Mouse (Mus musculus) left cerebral cortex, adult 6 months (tissue): Measurements from ENCODE around the gene Ntsr1. TPM values are rescaled to one million over a fixed set of nuclear protein-coding genes. Genes with fewer than 3 reads are reported as not detected.

Source experiments
- long read RNA-seq, 2 experiments: library from polyadenylated mRNA; unstranded; transcript quantifications; one replicate each; pipeline ENCODE4 v2.0.0; 2019 to 2020
- polyA plus RNA-seq: library from polyadenylated mRNA; unstranded; fragments of <200 nt; fragmentation: Nextera tagmentation; gene quantifications from 2 replicates; pipeline ENCODE4 v1.2.3, GENCODE M21; 2021

The Ntsr1 gene
- polyA plus RNA-seq, result 3.2 and 3.9 TPM in 2 replicates
- long read RNA-seq, experiment 1, partial matches to known transcripts, result 2 of 5 reads
- long read RNA-seq, experiment 1, other reads (novel, unspliced or antisense), result 0 of 5 reads
- long read RNA-seq, experiment 2, partial matches to known transcripts, result 0 of 1 reads
- long read RNA-seq, experiment 2, other reads (novel, unspliced or antisense), result 1 of 1 reads

GRCm38 (mm10) chr2:180499741-180500140 lies at the start of gene Ntsr1:
Ntsr1 (plus strand) TSS chr2:180499976.

GRCm38 (mm10) chr2:180455723-180456698 lies 43.8 kb upstream of the Ntsr1 start, which contains the start of gene Slco4a1:
Slco4a1 (plus strand) TSS chr2:180456245.

GRCm38 (mm10) chr2:180581002-180581401 lies 81.2 kb downstream of the Ntsr1 start, which contains the start of gene Mrgbp:
Mrgbp (plus strand) TSS chr2:180581304.

GRCm38 (mm10) chr2:180589123-180589831 lies 89.5 kb downstream of the Ntsr1 start, which contains the start of gene Ogfr:
Ogfr (plus strand) TSS chr2:180589245.

Other genes starting within 250 kb of the Ntsr1 start
- 2,420 and 3,364 TPM in 2 replicates for gene Rps21, start 242.6 kb upstream of the Ntsr1 start, polyA plus RNA-seq
- 5.1 and 6.5 TPM in 2 replicates for gene Cables2, start 226.5 kb upstream of the Ntsr1 start, polyA plus RNA-seq
- gene Rbbp8nl, start 210.1 kb upstream of the Ntsr1 start, polyA plus RNA-seq, result not detected in 2 replicates
- not detected in 2 replicates for gene Gata5, start 165.3 kb upstream of the Ntsr1 start, polyA plus RNA-seq
- 0.77 and 0.80 TPM in 2 replicates for gene Slco4a1, start 43.7 kb upstream of the Ntsr1 start, polyA plus RNA-seq
- 5.0 and 7.2 TPM in 2 replicates for gene Mrgbp, start 81.3 kb downstream of the Ntsr1 start, polyA plus RNA-seq
- gene Ogfr, start 89.3 kb downstream of the Ntsr1 start, polyA plus RNA-seq, result 11.3 and 12.3 TPM in 2 replicates
- 2.2 and 4.4 TPM in 2 replicates for gene Col9a3, start 97.8 kb downstream of the Ntsr1 start, polyA plus RNA-seq
- 0.15 and 0.19 TPM in 2 replicates for gene Tcfl5, start 142.7 kb downstream of the Ntsr1 start, polyA plus RNA-seq
- gene Dido1, start 210.0 kb downstream of the Ntsr1 start, polyA plus RNA-seq, result 11.7 and 13.1 TPM in 2 replicates
- gene Gid8, start 210.1 kb downstream of the Ntsr1 start, polyA plus RNA-seq, result 30.0 and 44.9 TPM in 2 replicates
- gene Slc17a9, start 225.3 kb downstream of the Ntsr1 start, polyA plus RNA-seq, result 0.26 TPM in 1 of 2 replicates, not detected in the other